Mouse (Mus musculus) olfactory bulb, adult 2 months (tissue): ENCODE measurements around the gene Zfyve27.

Experiments used
- CTCF ChIP-seq: fragments of 200-500 bp; IDR thresholded peaks from 2 replicates; pipeline ENCODE4 v1.5.1; 2012; ENCODE audit warnings: low read depth, mild to moderate bottlenecking, low read length, moderate library complexity; ENCODE audit not compliant: insufficient read depth
- POLR2A ChIP-seq: fragments of 200-500 bp; IDR thresholded peaks from 2 replicates; pipeline ENCODE4 v1.6.1; 2012; ENCODE audit warnings: mild to moderate bottlenecking, low read depth, low read length, moderate library complexity; ENCODE audit not compliant: insufficient read depth

DNA sequence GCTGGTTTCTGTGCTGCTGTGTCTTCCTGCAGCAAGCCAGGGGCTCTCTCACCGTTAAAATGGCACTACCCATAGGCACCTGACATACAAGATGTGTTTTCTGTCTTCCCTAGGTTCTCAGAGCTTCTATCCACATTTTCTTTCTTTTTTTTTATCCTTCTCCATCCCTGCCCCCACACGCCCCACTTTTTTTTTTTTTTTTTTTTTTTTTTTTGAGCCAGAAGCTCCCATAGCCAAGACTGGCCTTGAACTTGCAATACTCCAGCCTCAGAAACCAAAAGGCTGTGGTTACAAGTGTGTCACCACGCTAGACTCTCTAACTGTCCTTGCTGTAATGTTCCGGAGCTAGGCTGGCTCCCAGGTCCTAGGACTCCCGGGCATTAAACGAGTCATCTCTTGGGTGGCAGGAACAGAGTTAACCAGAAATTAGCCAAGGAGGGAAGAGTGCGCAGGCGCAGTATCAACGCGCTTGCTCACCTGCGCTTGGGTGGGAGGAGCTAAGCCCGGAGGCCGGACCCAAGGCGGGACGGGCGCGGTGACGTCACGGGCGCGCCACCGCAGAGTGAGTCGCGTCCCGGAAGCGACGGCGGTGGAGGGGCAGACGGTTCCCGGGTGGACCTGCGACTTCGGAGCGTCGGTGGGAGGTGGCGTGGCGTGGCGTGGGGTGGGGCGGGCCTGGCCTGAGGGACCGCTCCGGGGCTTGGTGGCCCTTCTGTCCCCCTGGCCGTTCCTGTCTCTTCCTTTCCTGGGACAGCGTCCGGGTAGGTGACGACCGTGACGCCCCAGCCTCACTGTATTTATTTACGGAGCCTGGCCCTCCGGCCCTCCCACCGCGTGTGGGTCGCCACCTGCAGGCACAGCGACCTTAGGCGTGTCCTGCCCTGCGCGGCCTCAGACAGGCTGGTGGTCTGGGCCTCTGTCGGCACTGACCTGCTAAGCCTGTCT is 6.5 kb downstream of the Zfyve27 start:
- TF ChIP-seq POLR2A (peak; percentile 79; the same call in 1 of the 2 replicates), CTCF (no peak)
